Mouse (Mus musculus) adrenal gland (tissue): ENCODE measurements around the gene Net1.
"Not testable (repeated sequence)": the region's sequence is repeated elsewhere in the genome, so short reads cannot be mapped to it uniquely, and the experiment has no call there.

Source experiments
- intact Hi-C: fragments of 180-260 bp; cut with DNase I; formaldehyde crosslinking; loops from one replicate; pipeline ENCODE4 v1.15.1; 2025
- microRNA-seq, 2 experiments: library from miRNA; unstranded; fragments of <30 nt; microRNA quantifications; one replicate each; pipeline ENCODE4; 2019

Gene Net1

DNA sequence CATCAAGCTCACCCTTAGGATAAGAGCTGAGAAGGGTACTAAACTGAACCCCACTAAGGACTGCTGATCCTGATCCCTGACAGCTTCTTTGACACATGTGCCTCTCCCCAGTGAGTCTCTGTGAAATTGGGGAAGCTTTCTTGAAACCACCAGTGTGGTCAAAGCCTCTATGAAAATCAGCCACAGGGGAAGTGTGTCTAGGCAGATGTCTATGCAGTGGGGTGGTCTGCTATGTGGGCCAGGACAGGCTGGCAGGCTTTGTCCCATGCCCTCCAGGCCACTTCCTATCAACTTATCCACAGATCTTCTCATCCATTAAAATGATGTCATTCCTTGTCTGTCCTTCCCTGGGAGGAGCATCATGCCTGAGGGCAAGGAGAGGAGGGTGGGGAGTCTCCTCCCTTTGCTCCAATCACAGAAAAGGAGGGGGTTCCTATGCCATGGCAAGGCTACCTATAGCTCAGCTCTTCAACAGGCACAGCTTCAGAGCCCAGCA, 80.7 kb downstream of the Net1 start, which contains the start of gene Calm4:
TSS of gene Calm4 (plus strand) at position 446 of the 496 bp plus-strand sequence.
- intact Hi-C loops = not testable (repeated sequence)

DNA sequence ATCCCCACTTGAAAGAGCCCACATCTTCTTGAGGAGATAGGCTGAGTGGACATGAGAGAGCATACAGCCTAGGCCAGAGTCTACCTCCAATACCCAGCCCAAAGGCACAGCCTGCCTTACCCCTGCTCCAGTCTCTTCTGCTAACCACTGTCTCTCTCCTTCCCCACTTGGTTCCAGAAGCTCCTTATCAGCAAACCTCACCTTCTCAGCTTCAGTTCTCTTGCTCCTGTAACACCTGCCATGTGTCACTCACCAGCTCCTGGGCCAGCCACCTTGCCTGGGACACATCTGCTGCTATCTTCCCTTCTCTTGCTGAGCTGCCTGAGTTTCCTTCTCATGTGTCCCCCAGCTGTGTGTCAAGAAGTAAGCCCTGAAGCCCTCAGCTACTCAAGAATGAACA, 84.4 kb downstream of the Net1 start:
- intact Hi-C loops = not testable (repeated sequence)

- intact Hi-C loops = no loop called here
Measured at GRCm38 (mm10) chr13:3832450-3832849, 85.6 kb downstream of the Net1 start.

Small RNAs within 50 kb of the gene (microRNA-seq; reads per million reads assigned to microRNA genes)
- 0 reads per million in 2 experiments for gene Gm22460
